Mouse (Mus musculus) neural tube, embryonic 13.5 days (tissue): Measurements from ENCODE around the gene Ttll11. TPM values are rescaled to one million over a fixed set of nuclear protein-coding genes. Genes with fewer than 3 reads are reported as not detected.
A peak's percentile ranks its signal among the peaks of the same experiment; 100 is the strongest.

Experiments
- ATAC-seq: fragments of 200-750 bp; cut with Nextera tagmentation; 2 replicates; pipeline ENCODE4 v1.8.0; 2017; ENCODE audit warnings: low read depth, mild to moderate bottlenecking, moderate TSS enrichment, moderate library complexity
- H3K27ac ChIP-seq: fragments of 300-500 bp; sonication (generic); replicated peaks from 2 replicates; pipeline ENCODE4 v1.5.1; 2015; ENCODE audit warnings: moderate library complexity, mild to moderate bottlenecking, inconsistent platforms
- H3K27me3 ChIP-seq: fragments of 300-500 bp; sonication (generic); 2 replicates; pipeline ENCODE4 v1.6.1; 2015; ENCODE audit warnings: mild to moderate bottlenecking, inconsistent platforms
- H3K36me3 ChIP-seq: fragments of 300-500 bp; sonication (generic); 2 replicates; pipeline ENCODE4 v1.6.1; 2015; ENCODE audit warnings: mild to moderate bottlenecking, inconsistent platforms
- H3K4me1 ChIP-seq: fragments of 300-500 bp; sonication (generic); replicated peaks from 2 replicates; pipeline ENCODE4 v1.6.1; 2015; ENCODE audit warnings: inconsistent platforms
- H3K4me2 ChIP-seq: fragments of 300-500 bp; sonication (generic); 2 replicates; pipeline ENCODE4 v1.6.1; 2015; ENCODE audit warnings: inconsistent platforms, mild to moderate bottlenecking, moderate library complexity
- H3K4me3 ChIP-seq: fragments of 300-500 bp; sonication (generic); 2 replicates; pipeline ENCODE4 v1.5.1; 2015; ENCODE audit warnings: mild to moderate bottlenecking, inconsistent platforms
- H3K9ac ChIP-seq: fragments of 300-500 bp; sonication (generic); 2 replicates; pipeline ENCODE4 v1.6.1; 2015; ENCODE audit warnings: moderate library complexity, mild to moderate bottlenecking, inconsistent platforms
- H3K9me3 ChIP-seq: fragments of 300-500 bp; sonication (generic); 2 replicates; pipeline ENCODE4 v1.6.1; 2016; ENCODE audit warnings: inconsistent platforms
- WGBS: fragments of 180-500 bp; shearing (Covaris S2); methylation state at CpG from one replicate; pipeline ENCODE4 v1.1.7; 2015; 5-methylcytosine and 5-hydroxymethylcytosine counted together
- polyA plus RNA-seq: library from polyadenylated mRNA; unstranded; fragments of >200 nt; fragmentation: Nextera tagmentation; extraction: Ambion mirVana; gene quantifications from 2 replicates; pipeline ENCODE4 v1.2.1, GENCODE M21; 2015

Gene Ttll11
- polyA plus RNA-seq, 1 experiment from 2014 or later, result 5.1 TPM

DNA sequence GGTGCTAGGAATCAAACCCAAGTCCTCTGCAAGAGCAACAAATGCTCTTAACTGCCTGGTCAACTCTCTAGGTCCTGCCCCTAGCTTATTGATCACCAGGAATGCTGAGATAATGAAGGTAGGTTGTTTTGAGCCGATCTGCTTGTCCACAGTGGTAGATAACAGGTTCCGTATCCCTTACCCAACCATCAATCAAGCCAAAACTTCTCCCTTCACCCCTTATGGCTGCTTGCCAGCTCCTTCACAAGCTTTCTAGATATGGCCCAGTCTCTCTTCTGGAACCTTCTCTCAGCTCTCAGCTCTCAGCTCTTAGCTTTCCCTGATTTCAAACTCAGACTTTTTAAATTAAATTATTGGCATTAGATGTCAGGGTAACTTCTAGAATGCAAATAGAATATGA, 85.2 kb downstream of the Ttll11 start:
- H3K36me3 ChIP-seq, result no peaks in the 10 kb centered on the region
- H3K4me1 ChIP-seq, result no peaks in the 10 kb centered on the region
- ATAC-seq, result no peak
- no peak overlapping the region for H3K27ac ChIP-seq
- WGBS, result 86% methylated on average over 2 of the region's 2 CpGs
- H3K4me2 ChIP-seq, result no peak overlapping the region
- no peak overlapping the region for H3K4me3 ChIP-seq
- no peaks in the 10 kb centered on the region for H3K9me3 ChIP-seq
- H3K27me3 ChIP-seq, result no peaks in the 10 kb centered on the region
- H3K9ac ChIP-seq, result no peak overlapping the region

DNA sequence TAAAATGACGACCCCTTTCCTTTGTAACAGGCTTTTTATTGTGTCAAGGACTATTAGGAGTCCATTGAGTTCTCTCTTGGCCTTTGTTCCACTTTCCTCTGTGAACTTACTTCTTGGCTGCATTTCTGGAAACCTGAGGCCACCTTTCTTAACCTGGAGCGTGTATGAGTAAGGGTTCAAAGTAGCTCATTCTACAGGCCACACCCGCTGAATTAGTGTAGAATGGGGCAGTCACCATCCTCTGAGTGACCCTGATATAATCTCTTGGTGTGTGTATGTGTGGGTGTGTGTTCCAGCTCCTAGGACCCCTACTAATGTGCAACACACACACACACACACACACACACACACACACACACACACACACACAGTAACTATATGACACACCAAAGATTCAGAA, 89.1 kb downstream of the Ttll11 start:
- Histone ChIP-seq H3K4me1 (no peaks in the 10 kb centered on the region), H3K4me2 (no peak overlapping the region), H3K9ac (no peak overlapping the region), H3K27ac (no peak overlapping the region), H3K27me3 (no peaks in the 10 kb centered on the region), H3K36me3 (no peaks in the 10 kb centered on the region), H3K9me3 (no peaks in the 10 kb centered on the region), H3K4me3 (no peak overlapping the region)
- no peak for ATAC-seq
- 48% methylated on average over 3 of the region's 3 CpGs for WGBS

GRCm38 (mm10) chr2:35889776-35890175, 89.9 kb downstream of the Ttll11 start:
- ATAC-seq, result no peak
- H3K36me3 ChIP-seq, result no peaks in the 10 kb centered on the region
- H3K4me2 ChIP-seq, result no peak overlapping the region
- WGBS, result 47% methylated on average over 2 of the region's 2 CpGs
- H3K9me3 ChIP-seq, result no peaks in the 10 kb centered on the region
- H3K9ac ChIP-seq, result no peak overlapping the region
- no peak overlapping the region for H3K4me3 ChIP-seq
- no peaks in the 10 kb centered on the region for H3K4me1 ChIP-seq
- no peaks in the 10 kb centered on the region for H3K27me3 ChIP-seq
- no peak overlapping the region for H3K27ac ChIP-seq

DNA sequence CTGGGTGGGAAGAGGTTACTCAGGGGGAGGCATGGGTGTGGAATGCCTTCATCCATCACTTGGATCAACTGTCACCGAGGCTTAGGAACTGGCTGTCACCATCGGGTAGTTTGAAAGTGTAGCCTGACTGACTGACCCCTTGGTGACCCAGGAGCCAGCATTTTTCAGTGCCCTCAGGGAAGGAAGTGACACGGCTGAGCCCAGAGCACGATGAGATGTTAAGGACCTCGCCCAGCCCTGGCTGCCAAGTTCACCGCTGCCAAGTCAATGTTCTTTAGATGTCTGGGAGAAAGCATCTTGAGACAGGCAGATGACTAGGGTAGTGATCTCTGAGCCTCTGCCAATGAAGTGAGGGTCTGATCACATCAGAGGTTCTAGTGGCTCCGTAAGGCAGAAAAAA, 95.4 kb downstream of the Ttll11 start:
- no peak overlapping the region for H3K4me2 ChIP-seq
- no peaks in the 10 kb centered on the region for H3K27me3 ChIP-seq
- no peak overlapping the region for H3K9ac ChIP-seq
- 47% methylated on average over 7 of the region's 7 CpGs for WGBS
- no peak for ATAC-seq
- no peak overlapping the region for H3K4me3 ChIP-seq
- H3K36me3 ChIP-seq, result no peaks in the 10 kb centered on the region
- peaks cover 10% of the 10 kb centered on the region for H3K4me1 ChIP-seq
- H3K9me3 ChIP-seq, result no peaks in the 10 kb centered on the region
- H3K27ac ChIP-seq, result no peak overlapping the region

DNA sequence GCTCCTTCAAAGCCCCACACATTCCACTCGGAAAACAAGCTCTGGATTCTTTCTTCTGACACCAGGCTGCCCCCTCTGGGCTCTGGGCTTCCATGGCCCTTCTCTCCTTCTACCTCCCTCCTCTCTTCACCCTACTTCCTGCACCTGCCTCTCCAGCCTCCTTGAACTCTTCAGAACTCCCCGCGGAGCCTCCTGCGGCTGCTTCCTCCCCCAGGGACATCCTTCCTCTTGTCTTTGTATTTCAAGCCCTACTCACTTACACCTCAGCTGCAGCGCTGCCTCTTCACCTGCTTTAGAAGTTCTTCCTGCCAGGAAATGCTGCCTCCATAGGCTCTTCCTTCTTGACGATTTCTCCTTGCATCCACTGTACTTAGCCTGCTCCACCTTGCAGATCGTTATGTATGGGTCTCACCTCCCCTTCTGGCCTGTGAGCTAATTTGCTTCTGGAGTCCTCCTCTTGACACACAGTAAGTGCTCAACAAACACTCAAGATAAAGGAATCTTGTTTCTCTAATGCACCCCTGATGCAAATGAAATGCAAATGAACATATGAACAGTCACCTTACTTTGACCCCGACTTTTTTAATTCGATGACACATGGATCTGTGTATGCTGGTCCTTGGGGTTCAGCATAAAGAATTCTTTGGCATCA, 97.3 kb downstream of the Ttll11 start:
- H3K27me3 ChIP-seq, result no peaks in the 10 kb centered on the region
- peaks cover 13% of the 10 kb centered on the region for H3K4me1 ChIP-seq
- WGBS, result 64% methylated on average over 9 of the region's 9 CpGs
- no peak overlapping the region for H3K9ac ChIP-seq
- no peak for ATAC-seq
- no peak overlapping the region for H3K27ac ChIP-seq
- H3K4me3 ChIP-seq, result no peak overlapping the region
- H3K4me2 ChIP-seq, result no peak overlapping the region
- no peaks in the 10 kb centered on the region for H3K9me3 ChIP-seq
- no peaks in the 10 kb centered on the region for H3K36me3 ChIP-seq

DNA sequence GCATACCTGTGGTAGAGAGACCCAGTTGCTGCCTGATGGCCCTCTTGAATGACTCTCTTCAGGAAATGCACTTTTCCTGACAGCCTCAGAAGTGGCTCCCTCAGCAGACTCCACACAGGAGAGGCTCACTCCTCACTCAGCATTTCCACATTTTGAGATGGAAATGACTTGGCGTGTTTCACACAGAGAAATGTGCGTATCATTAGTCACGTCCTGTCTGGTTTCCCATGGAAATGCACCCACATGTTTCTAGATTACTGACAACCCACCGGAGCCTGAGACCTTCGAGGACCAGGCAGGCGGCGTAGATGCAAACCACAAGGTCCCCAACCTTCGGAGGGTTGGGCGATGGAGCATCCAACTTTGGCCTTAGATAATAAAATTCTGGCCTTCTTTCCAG, 97.8 kb downstream of the Ttll11 start:
- Histone ChIP-seq H3K9ac (no peak overlapping the region), H3K4me1 (peaks cover 19% of the 10 kb centered on the region), H3K4me3 (no peak overlapping the region), H3K27ac (no peak overlapping the region), H3K4me2 (no peak overlapping the region), H3K36me3 (no peaks in the 10 kb centered on the region), H3K27me3 (no peaks in the 10 kb centered on the region), H3K9me3 (no peaks in the 10 kb centered on the region)
- ATAC-seq, result no peak
- 86% methylated on average over 9 of the region's 9 CpGs for WGBS

- ATAC-seq, result peak; percentile 38; the same call in 1 of the 2 replicates
- H3K4me3 ChIP-seq, result no peak overlapping the region
- H3K9me3 ChIP-seq, result no peaks in the 10 kb centered on the region
- no peak overlapping the region for H3K4me2 ChIP-seq
- peak overlapping the region; percentile 12; the same call in 1 of the 2 replicates for H3K9ac ChIP-seq
- H3K27ac ChIP-seq, result no peak overlapping the region
- H3K36me3 ChIP-seq, result no peaks in the 10 kb centered on the region
- peaks cover 21% of the 10 kb centered on the region for H3K4me1 ChIP-seq
- WGBS, result 59% methylated on average over 7 of the region's 7 CpGs
- H3K27me3 ChIP-seq, result no peaks in the 10 kb centered on the region
Measured at GRCm38 (mm10) chr2:35880362-35880761, 99.4 kb downstream of the Ttll11 start.

- no peaks in the 10 kb centered on the region for H3K27me3 ChIP-seq
- no peak overlapping the region for H3K4me2 ChIP-seq
- WGBS, result 83% methylated on average over 4 of the region's 4 CpGs
- no peak overlapping the region for H3K27ac ChIP-seq
- H3K36me3 ChIP-seq, result no peaks in the 10 kb centered on the region
- ATAC-seq, result no peak
- no peak overlapping the region for H3K4me3 ChIP-seq
- H3K9me3 ChIP-seq, result no peaks in the 10 kb centered on the region
- peaks cover 21% of the 10 kb centered on the region for H3K4me1 ChIP-seq
- H3K9ac ChIP-seq, result peak overlapping the region; percentile 12; the same call in 1 of the 2 replicates
Measured at GRCm38 (mm10) chr2:35879887-35880286, 99.8 kb downstream of the Ttll11 start.

- 92% methylated on average over 3 of the region's 3 CpGs for WGBS
Measured at GRCm38 (mm10) chr2:35878506-35878905, 101.2 kb downstream of the Ttll11 start.

GRCm38 (mm10) chr2:35875572-35875971, 104.1 kb downstream of the Ttll11 start:
- H3K36me3 ChIP-seq, result no peaks in the 10 kb centered on the region
- no peak for ATAC-seq
- no peaks in the 10 kb centered on the region for H3K27me3 ChIP-seq
- H3K27ac ChIP-seq, result no peak overlapping the region
- H3K4me2 ChIP-seq, result no peak overlapping the region
- 90% methylated on average over 7 of the region's 7 CpGs for WGBS
- no peak overlapping the region for H3K4me3 ChIP-seq
- H3K9ac ChIP-seq, result no peak overlapping the region
- no peaks in the 10 kb centered on the region for H3K9me3 ChIP-seq
- H3K4me1 ChIP-seq, result peaks cover 24% of the 10 kb centered on the region

More at GRCm38 (mm10) chr2:35878506-35878905, 101.2 kb downstream of the Ttll11 start:
- no peak for ATAC-seq
- Histone ChIP-seq H3K27ac (no peak overlapping the region), H3K4me3 (no peak overlapping the region), H3K4me2 (no peak overlapping the region), H3K9ac (no peak overlapping the region), H3K9me3 (no peaks in the 10 kb centered on the region), H3K27me3 (no peaks in the 10 kb centered on the region), H3K4me1 (peaks cover 21% of the 10 kb centered on the region), H3K36me3 (no peaks in the 10 kb centered on the region)

- ATAC-seq, result no peak
- Histone ChIP-seq H3K4me1 (peaks cover 21% of the 10 kb centered on the region), H3K27ac (no peak overlapping the region), H3K4me2 (no peak overlapping the region), H3K4me3 (no peak overlapping the region), H3K9me3 (no peaks in the 10 kb centered on the region), H3K27me3 (no peaks in the 10 kb centered on the region), H3K9ac (no peak overlapping the region), H3K36me3 (no peaks in the 10 kb centered on the region)
- WGBS, result 93% methylated on average over 8 of the region's 8 CpGs
Measured at GRCm38 (mm10) chr2:35874421-35874820, 105.3 kb downstream of the Ttll11 start.

GRCm38 (mm10) chr2:35869165-35869564, 110.5 kb downstream of the Ttll11 start:
- peak; percentile 50; the same call in 1 of the 2 replicates for ATAC-seq
- no peaks in the 10 kb centered on the region for H3K36me3 ChIP-seq
- H3K4me2 ChIP-seq, result no peak overlapping the region
- H3K9me3 ChIP-seq, result no peaks in the 10 kb centered on the region
- 20% methylated on average over 2 of the region's 2 CpGs for WGBS
- no peak overlapping the region for H3K9ac ChIP-seq
- no peak overlapping the region; the same call in 1 of the 2 replicates for H3K27ac ChIP-seq
- peaks cover 21% of the 10 kb centered on the region for H3K4me1 ChIP-seq
- H3K4me3 ChIP-seq, result no peak overlapping the region
- H3K27me3 ChIP-seq, result no peaks in the 10 kb centered on the region

DNA sequence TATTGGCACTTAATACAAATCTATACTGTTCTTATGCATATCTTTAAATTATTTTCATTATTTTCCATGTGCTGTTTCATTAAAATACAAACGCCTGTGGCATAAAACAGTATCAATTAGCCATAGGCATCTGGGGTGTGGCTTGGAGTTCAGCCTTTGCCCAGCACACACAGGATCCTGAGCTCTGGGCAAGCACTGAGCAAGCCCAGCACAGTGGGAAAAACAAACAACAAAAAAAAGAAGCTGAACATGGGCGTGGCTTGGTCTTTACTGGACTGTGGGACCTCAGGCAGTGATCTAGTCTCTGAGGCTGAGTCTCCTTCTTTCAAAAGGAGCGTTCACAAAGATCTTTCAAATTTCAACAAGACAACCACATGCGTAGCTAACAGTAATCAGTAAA, 116.4 kb downstream of the Ttll11 start:
- H3K4me2 ChIP-seq, result no peak overlapping the region
- no peaks in the 10 kb centered on the region for H3K9me3 ChIP-seq
- H3K4me3 ChIP-seq, result no peak overlapping the region
- ATAC-seq, result no peak
- H3K27ac ChIP-seq, result no peak overlapping the region
- peaks cover 18% of the 10 kb centered on the region for H3K4me1 ChIP-seq
- H3K36me3 ChIP-seq, result no peaks in the 10 kb centered on the region
- H3K9ac ChIP-seq, result no peak overlapping the region
- WGBS, result 82% methylated on average over 4 of the region's 4 CpGs
- no peaks in the 10 kb centered on the region; the same call in 1 of the 2 replicates for H3K27me3 ChIP-seq
